Mouse (Mus musculus): ENCODE measurements around the gene Snrnp25. TPM values are rescaled to one million over a fixed set of nuclear protein-coding genes. Genes with fewer than 3 reads are reported as not detected.

Snrnp25 gene
- total RNA-seq, 2 experiments from 2014 or later = 14.4 to 15.6 TPM

GRCm38 (mm10) chr11:32224468-32225139, 19.4 kb downstream of the Snrnp25 start:
- peak; percentile 90 for DNase-seq

GRCm38 (mm10) chr11:32225222-32226104, 20.2 kb downstream of the Snrnp25 start:
- peak; percentile 57 for DNase-seq

- peak; percentile 92 for DNase-seq
Measured at GRCm38 (mm10) chr11:32226124-32226871, 21.1 kb downstream of the Snrnp25 start, which contains the start of gene Mpg. Gene Mpg, plus strand, starts transcription at chr11:32226505.

GRCm38 (mm10) chr11:32227041-32227440, 21.8 kb downstream of the Snrnp25 start:
- DNase-seq = no peak

GRCm38 (mm10) chr11:32227555-32227954, 22.3 kb downstream of the Snrnp25 start:
- no peak for DNase-seq

GRCm38 (mm10) chr11:32228292-32228845, 23.2 kb downstream of the Snrnp25 start:
- DNase-seq = no peak

GRCm38 (mm10) chr11:32230220-32230619, 25.0 kb downstream of the Snrnp25 start:
- peak; percentile 42 for DNase-seq

GRCm38 (mm10) chr11:32231125-32231524, 25.9 kb downstream of the Snrnp25 start:
- DNase-seq = no peak

- DNase-seq = peak; percentile 27
Measured at GRCm38 (mm10) chr11:32232848-32233247, 27.6 kb downstream of the Snrnp25 start.

GRCm38 (mm10) chr11:32233895-32234294, 28.7 kb downstream of the Snrnp25 start:
- peak; percentile 19 for DNase-seq

GRCm38 (mm10) chr11:32234816-32235485, 29.7 kb downstream of the Snrnp25 start:
- no peak for DNase-seq

GRCm38 (mm10) chr11:32235646-32236045, 30.4 kb downstream of the Snrnp25 start:
- DNase-seq = peak; percentile 83

- DNase-seq = peak; percentile 6
Measured at GRCm38 (mm10) chr11:32236132-32236531, 30.9 kb downstream of the Snrnp25 start.

GRCm38 (mm10) chr11:32236712-32237410, 31.6 kb downstream of the Snrnp25 start:
- DNase-seq = peak; percentile 78

GRCm38 (mm10) chr11:32237411-32237795, 32.2 kb downstream of the Snrnp25 start:
- no peak for DNase-seq

- DNase-seq = peak; percentile 80
Measured at GRCm38 (mm10) chr11:32238093-32238860, 33.1 kb downstream of the Snrnp25 start.

GRCm38 (mm10) chr11:32241391-32241790, 36.2 kb downstream of the Snrnp25 start:
- no peak for DNase-seq

- no peak for DNase-seq
Measured at GRCm38 (mm10) chr11:32242209-32242608, 37.0 kb downstream of the Snrnp25 start.

- DNase-seq = no peak
Measured at GRCm38 (mm10) chr11:32243205-32243955, 38.2 kb downstream of the Snrnp25 start.

- DNase-seq = peak; percentile 58
Measured at GRCm38 (mm10) chr11:32244064-32244463, 38.8 kb downstream of the Snrnp25 start.

Data from heart, postnatal 4 days (tissue).